Mouse (Mus musculus) adrenal gland, adult 18-20 months (tissue): ENCODE data around the gene Cript. TPM values are rescaled to one million over a fixed set of nuclear protein-coding genes. Genes with fewer than 3 reads are reported as not detected.
A peak's percentile ranks its signal among the peaks of the same experiment; 100 is the strongest.
"Not testable (repeated sequence)": the region's sequence is repeated elsewhere in the genome, so short reads cannot be mapped to it uniquely, and the experiment has no call there.

Experiments
- DNase-seq, 2 experiments: peaks; one replicate each; pipeline ENCODE4 v3.0.0; 2021 to 2022; ENCODE audit warnings: low spot score in 2 of 2
- total RNA-seq, 2 experiments: library from RNA; stranded (reverse); gene quantifications; 1 replicate in 1 of 2; 2 replicates in 1 of 2; pipeline ENCODE4 v1.2.3; 2021

The Cript gene
- total RNA-seq, 2 experiments from 2014 or later: 67.8 to 69.8 TPM

DNA sequence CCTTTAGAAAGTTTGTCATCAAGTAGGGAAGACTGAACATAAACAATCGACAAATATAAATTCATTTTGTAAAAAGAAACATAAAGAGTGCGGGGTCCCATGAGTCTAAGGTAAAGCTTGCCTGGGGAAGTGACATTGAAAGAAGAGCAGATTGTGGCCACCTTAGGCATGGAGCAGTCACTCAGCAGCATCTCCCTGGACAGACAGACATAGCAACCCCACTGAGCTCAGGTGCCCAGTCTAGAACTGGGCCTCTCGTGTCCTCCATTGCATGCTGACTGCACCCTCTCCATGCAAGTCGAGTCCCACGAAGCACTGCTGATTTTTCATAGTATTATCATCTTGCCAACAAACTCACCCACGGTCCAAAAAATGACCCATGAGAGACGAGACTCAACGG is 19.4 kb downstream of the Cript start:
- DNase-seq: no peak

DNA sequence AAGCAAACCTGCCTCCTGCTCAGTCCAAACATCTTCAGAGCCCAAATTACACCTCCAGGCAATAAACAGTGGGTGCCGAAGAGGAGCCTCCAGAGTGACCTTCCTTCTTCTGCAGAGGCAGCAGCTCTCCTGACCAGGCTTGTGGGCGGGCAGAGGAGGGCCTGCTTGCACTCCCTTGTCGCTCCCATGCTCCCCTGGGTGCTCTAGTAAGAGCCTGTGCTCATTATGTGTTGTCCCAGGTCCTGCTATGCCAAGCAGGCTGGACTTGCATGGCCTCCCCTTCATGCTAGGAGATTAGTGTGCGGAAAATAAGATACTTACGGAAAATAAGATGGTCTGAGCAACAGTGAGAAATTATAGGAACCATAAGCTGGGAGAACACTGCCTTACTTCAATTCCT is 24.3 kb downstream of the Cript start:
- DNase-seq: peak in 1 of 2 experiments; percentile 46

- peak; percentile 49 to 65 for DNase-seq
Observed at GRCm38 (mm10) chr17:87050469-87051175, 25.3 kb downstream of the Cript start.

GRCm38 (mm10) chr17:87051652-87052051 is 26.3 kb downstream of the Cript start:
- DNase-seq: no peak

DNA sequence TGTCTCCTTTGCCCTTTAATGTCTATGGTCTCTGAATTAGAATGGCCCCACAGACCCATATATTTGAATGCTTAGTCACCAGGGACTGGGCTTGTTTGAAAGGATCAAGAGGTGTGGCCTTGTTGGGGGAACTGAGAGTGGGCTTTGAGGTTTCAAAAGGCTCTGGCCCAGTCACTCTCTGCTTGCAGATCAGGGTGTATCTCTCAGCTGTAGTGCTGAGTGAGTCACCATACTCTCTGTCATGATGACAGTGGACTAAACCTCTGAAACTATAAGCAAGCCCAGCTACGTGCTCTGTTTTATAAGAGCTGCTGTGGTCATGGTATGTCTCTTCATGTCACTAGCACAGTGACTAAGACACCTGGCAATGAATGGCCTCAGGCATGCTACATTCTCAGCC is 27.1 kb downstream of the Cript start:
- DNase-seq: no peak

- no peak for DNase-seq
Observed at GRCm38 (mm10) chr17:87053921-87054320, 28.6 kb downstream of the Cript start.

DNA sequence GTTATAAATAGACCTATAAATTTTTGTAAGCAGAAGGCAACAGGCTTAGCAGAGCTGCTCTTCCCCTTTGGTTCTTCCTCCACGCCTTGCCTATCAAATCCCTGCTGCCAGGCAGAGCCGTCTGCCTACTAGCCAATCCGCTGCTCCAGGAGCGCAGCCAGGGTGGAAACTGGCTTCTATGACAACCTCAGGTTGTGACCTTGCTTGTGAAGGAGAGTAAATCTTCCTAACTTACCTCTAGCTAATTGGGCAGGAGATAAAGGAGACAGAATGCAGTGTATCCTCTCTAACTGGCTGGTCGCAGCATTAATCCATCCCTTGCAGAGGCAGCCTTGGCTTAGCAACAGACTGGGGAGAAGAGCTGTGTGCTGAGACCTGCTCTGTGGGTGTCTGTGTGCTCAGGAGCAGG is 29.7 kb downstream of the Cript start:
- DNase-seq: peak in 1 of 2 experiments; percentile 56

DNA sequence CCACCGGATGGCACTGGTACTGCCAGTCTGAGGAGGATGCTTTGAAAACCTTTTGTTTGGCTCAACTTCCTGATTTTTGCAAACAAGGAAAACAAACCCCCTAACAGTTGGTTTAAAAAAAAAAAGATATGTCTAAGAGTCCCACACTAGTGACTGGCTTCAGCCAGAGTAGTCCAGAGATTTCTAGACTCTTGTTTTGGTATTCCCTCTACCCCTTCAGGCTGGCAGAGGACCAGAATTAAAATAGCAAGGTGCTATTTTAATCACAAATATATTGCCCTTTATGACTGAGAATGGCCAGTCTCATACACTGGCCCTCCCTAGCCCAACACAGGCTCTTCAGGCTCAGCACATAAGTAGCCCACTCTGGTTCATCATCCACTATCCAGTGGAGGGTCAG is 30.3 kb downstream of the Cript start:
- DNase-seq: no peak

DNA sequence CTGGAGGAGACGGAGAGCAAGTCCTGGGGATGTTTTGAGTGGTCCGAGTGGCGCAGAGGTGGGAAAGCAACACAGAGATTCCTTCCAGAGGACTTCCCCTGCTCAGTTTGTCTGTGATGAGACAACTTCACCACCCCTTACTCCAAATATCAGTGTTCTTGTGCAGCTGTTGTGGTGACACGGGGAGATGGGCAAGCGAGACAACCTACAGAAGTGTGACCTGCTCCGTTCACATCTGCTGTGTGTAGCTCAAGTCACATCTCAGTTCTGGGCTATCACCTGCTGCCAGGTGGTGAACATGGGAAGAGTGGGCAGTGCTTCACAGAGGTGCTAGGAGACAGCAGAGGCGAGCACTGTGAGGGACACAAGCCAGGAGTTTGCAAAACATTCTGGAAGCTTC is 31.4 kb downstream of the Cript start:
- no peak for DNase-seq

- DNase-seq: no peak
Observed at GRCm38 (mm10) chr17:87057486-87058266, 32.3 kb downstream of the Cript start.

- DNase-seq: no peak
Observed at GRCm38 (mm10) chr17:87062639-87063038, 37.3 kb downstream of the Cript start.

DNA sequence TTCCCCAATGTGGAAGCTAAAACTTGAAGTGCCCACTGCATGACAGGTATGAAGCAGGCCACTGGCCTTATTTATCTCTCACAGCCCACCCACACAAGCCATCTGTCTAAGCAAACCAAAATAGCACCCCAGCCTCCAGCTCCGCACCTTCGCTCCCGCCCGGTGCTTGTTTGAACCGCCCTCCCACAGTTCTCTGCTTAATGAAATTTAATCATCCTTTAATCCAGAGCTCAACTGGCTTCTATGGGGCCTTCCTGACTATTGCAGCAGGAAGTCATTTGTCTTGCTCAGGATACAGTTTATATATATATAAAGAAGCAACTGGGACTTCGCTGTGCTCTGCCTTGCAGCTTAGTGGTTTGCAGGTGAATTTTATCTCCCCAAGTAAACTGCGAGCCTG is 38.1 kb downstream of the Cript start:
- no peak for DNase-seq

GRCm38 (mm10) chr17:87063969-87064368 is 38.6 kb downstream of the Cript start:
- no peak for DNase-seq

DNA sequence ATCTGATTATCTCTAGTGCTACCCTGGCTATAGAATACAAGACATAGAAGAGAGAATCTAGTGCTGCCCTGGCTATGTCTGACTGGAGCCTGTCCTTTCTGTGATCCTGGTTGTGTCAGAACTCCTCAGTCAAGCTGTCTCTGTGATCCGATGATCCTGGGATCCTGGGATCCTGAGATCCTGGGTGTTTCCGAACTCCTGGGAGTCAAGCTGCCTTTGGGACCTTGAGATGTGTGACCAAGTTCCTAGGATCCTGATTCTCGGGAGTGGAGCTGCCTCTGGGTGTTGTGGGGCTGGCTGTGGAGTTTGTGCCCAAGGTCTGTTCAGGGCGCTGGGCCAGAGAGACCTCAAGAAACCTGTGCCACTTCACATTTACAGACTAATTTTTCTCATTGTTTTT is 43.6 kb downstream of the Cript start:
- DNase-seq: no peak

GRCm38 (mm10) chr17:87072183-87072582 is 46.8 kb downstream of the Cript start:
- DNase-seq: not testable (repeated sequence)

DNA sequence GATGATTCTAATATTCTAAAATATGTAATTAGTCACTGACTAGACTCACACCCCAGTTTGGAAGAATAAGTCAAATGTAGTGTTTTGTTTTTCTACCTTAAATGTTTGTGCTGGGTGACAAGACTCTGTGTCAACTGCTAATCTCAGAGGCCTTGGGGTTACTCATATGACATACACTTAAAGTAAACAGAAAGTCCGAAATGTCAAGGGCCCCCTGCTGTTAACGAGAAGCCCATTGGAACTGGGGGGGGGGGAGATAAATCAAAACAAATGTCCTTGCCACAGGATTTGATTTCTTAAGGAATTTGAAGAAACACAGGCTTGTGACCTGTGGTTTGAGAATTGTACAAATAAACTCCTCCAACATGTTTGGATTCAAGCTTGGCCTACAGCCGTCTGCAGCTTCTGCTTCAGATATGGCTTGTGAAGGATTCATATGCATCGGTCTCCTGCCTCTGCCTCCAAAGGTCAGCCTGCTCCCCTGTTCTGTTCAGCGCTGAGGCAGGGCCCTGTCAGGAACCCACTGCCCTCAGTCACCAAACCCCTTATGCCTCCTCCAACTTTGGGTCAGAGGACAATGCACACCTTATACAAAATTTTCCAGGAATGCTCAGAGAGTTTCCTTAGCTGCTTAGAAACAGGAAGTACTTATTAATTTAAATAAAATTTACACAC is 47.6 kb downstream of the Cript start:
- DNase-seq: no peak

DNA sequence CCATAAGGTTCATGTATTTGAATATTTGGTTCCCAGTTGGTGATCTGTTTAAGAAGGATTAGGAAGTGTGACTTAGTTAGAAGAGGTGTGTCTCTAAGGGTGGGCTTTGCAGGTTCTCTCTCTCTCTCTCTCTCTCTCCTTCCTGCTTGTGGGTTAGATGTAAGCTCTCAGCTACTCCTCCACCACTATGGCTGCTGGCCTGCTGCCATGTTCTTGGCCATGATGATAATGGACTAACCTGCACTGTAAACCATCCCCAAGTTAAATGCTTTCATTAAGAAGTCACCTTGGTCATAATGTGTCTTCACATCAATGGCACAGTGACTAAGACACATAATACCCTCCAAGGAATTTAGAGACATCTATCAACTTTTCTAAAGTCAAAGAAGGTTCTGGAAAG is 48.1 kb downstream of the Cript start:
- no peak for DNase-seq

- DNase-seq: not testable (repeated sequence)
Observed at GRCm38 (mm10) chr17:87078217-87078616, 52.9 kb downstream of the Cript start.

- no peak for DNase-seq
Observed at GRCm38 (mm10) chr17:87080724-87081123, 55.4 kb downstream of the Cript start.

GRCm38 (mm10) chr17:87082547-87082946 is 57.2 kb downstream of the Cript start:
- DNase-seq: no peak

- DNase-seq: no peak
Observed at GRCm38 (mm10) chr17:87083671-87084070, 58.3 kb downstream of the Cript start.
